Mouse (Mus musculus) thymus, postnatal 4 days (tissue): ENCODE data around the gene Ndufc1.
"Not testable (repeated sequence)": the region's sequence is repeated elsewhere in the genome, so short reads cannot be mapped to it uniquely, and the experiment has no call there.

Experiments used
- DNase-seq: peaks from one replicate; pipeline ENCODE4 v3.0.0; 2021

Gene Ndufc1

DNA sequence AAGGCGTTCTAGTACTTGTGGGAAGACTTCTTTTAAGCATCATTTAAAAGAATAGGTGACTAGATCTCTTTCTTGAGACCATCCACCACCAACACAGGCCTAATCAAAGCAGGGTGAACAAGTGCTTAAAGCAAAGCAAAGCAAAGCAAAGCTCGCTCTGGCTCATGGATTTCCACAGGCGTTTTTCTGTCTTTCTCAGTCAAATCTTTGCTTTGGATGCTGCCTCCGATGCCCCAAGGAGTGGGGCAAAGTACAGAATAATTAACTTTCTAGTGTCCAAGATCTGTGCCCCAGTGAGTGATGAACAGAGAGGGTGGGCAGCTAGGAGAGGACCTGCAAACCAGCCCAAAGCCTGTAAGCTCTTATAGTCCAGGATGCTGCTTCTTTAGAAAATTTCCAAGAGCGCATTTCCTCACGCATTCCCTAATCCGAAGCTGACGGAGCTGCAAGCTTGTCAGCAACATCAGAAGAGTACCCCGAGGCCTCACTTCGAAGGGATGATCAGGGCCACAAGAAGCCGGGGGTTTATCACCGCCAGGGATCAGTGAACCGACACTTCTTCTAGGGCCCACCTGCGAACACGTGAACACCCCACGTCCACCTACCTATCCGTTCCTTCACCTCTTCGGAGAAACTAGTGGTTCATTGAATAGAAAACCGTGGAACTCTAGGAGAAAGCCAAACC, 13.2 kb downstream of the Ndufc1 start:
- no peak for DNase-seq

DNA sequence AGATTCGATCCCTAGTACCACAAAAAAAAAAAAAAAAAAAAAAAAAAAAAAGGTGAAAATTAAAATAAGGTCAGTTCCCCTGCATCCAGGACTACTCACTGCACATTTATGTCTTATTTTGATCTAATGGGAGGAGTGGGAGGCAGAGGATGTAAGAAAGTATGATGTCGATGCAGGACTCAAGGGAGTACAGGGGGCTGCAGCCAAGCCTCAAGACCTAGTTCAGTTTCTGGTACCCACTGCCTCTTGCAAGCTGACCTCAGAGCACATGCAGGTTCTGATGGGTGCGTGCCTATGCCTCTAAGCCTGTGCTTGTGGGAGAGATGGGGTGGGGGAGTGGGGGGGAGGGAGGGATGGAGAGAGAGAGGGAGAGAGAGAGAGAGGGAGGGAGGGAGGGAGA, 13.9 kb downstream of the Ndufc1 start:
- DNase-seq: no peak

DNA sequence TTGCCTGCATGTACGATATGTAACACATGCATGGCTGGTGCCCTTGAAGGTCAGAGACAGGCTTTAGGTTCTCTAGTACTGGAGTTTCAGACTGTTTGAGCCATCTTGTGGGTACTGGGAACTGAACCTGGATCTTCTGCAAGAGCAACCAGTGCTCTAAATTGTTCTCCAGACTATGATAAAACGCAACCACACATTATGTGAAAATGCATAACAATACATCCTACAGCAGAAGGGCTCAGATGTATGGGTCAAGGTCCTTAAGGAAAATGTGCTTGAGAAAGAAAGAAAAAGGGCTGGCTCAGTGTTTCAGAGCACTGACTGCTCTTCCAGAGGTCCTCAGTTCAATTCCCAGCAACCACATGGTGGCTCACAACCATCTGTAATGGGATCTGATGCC, 15.1 kb downstream of the Ndufc1 start:
- no peak for DNase-seq

DNA sequence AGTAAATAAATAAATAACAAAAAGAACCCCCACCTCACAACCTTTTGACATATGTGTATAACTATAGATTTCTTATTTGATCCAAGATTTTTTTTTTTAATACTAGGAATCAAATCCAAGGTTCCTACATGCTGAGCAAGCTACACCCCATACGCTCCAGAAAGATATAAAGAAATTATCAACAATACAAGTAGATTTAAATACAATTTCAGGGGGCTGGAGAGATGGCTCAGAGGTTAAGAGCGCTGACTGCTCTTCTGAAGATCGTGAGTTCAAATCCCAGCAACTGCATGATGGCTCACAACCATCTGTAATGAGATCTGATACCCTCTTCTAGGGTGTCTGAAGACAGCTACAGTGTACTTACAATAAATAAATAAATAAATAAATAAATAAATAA, 15.8 kb downstream of the Ndufc1 start:
- not testable (repeated sequence) for DNase-seq

GRCm38 (mm10) chr3:51391591-51391990, 17.2 kb downstream of the Ndufc1 start:
- no peak for DNase-seq

DNA sequence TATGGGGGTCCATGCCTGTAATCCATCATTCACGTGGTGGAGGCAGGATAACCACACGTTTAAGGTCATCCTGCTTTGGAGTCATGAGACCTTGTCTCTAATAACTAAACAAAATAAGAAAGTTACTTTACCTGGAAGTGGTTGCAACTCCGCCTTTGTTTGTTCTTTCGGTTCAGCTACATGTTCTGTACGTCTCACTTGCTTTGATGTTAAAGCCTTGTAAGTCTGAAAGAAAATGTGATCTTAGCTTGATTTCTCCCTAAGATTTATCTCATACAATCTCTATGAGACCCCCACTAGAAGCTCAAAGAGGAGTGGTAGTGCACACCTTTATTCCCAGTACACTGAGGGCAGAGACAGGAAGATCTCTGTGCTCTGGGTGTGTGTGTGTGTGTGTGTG, 17.7 kb downstream of the Ndufc1 start:
- DNase-seq: no peak

DNA sequence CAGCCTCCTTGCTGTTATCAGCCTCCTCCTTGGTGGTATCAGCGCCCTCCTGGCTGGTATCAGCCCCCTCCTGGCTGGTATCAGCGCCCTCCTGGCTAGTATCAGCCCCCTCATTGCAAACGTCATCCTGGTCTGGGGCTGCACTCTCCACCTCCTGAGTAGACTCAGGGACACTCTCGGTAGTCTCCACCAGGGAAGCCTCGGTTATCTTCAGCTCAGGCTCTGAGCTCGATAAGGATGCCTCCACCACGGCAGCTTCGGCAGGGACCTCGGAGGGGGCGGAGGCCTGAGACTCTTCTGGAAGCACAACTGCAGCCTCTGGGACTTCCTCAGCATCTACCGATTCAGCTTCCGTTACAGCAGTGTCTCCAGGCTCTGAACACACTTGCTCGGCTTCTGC, 19.9 kb downstream of the Ndufc1 start:
- DNase-seq: peak; percentile 32

GRCm38 (mm10) chr3:51387868-51388381, 20.9 kb downstream of the Ndufc1 start:
- no peak for DNase-seq

GRCm38 (mm10) chr3:51387134-51387451, 21.7 kb downstream of the Ndufc1 start:
- DNase-seq: no peak

- no peak for DNase-seq
These were observed 22.2 kb downstream of the Ndufc1 start for GRCm38 (mm10) chr3:51386441-51387133.

DNA sequence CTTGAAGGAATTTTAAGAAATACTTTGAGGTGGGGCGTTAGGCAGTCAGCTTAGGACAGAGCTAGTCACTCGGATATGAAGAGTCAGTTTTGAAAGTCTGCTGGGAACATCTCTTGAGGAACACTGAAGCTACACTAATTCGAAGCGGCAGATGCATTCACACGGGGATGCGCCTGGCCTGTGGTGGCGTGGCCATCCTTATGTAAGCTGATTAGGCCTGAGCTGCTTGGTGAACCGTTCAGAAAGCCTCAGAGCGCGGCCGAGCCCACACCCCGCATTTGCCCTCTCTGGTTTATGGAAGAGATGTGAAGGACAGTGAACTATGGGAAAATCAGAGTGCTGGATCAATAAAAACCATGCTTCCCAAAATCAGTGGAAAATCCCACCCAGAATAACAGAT, 25.4 kb downstream of the Ndufc1 start:
- DNase-seq: no peak

- DNase-seq: no peak
These were observed 28.2 kb downstream of the Ndufc1 start for GRCm38 (mm10) chr3:51380660-51381014.

DNA sequence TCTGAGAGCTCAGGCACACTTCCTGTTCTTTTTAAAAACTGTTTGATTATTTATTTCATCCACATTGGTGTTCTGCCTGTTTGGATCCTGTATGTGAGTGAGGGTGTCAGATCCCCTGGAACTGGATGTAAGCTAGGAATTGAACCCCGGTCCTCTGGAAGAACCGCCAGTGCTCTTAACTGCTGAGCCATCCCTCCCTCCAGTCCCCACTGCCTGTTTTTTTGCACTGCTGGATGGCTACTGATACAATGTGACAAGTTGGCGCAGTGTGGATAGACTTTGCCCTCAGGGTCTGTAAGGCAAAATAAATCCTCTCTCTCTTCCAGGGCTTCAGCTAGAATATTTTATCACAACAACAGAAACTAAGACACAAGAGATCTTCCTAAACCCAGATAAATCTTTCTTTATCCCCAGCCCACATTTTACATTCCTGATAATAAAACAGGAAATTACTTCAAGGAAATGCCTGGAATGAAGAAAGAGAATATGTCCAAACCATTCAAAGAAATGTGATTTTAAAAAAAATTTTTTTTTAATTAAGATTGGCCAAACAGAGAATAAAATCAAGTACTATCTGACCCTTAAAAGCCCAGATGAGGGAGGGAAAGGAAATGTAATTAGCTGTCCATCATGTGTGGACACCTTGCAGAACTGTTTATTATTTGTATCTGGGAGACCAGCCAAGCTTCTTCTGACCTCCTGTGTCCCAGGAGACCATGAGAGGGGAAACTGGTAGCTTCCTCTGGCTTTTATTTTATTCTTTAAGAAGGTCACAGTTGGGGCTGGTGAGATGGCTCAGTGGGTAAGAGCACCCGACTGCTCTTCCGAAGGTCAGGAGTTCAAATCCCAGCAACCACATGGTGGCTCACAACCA, 28.8 kb downstream of the Ndufc1 start:
- DNase-seq: no peak

GRCm38 (mm10) chr3:51378665-51378946, 30.2 kb downstream of the Ndufc1 start:
- DNase-seq: no peak

- DNase-seq: peak; percentile 41
These were observed 30.7 kb downstream of the Ndufc1 start for GRCm38 (mm10) chr3:51377878-51378664.

DNA sequence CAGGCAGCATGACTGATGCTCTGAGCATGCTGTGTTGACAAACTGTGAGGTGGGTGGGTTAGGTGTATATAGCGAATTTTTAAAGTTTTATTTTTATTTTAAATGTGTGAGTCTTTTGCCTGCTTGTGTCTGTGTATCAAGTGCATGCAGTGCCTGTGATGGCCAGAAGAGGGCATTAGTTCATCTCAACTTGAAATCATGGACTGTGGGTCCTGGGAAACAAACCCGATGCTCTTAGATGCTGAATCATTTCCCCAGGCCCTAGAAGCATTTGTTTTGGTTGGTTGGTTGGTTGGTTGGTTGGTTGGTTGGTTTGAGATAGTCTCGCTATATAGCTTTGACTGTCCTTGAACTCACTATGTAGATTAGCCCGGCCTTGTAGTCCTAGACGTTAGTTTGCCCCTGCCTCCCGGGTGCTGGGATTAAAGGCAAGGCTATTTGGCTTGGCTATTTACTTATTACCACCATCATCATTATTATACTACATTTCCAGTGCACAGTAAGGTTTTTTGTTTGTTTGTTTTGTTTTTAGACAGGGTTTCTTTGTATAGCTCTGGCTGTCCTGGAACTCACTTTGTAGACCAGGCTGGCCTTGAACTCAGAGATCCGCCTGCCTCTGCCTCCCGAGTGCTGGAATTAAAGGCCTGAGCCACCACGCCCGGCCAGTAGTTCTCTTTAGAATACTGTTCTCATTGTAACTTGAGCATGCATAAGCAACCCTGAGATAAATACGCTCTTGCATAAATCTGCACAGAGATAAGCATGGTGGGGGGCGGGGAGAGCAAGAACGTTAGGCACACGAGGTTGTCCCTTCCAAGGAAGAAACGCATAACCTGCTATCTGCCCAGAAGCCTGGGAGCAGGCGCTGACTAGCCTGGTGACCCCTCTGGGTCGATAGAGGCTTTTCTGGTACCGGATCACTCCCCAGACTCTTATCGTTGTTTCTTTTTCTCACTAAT, 33.2 kb downstream of the Ndufc1 start:
- peak; percentile 79 for DNase-seq

- no peak for DNase-seq
These were observed 35.2 kb downstream of the Ndufc1 start for GRCm38 (mm10) chr3:51373544-51373943.

GRCm38 (mm10) chr3:51372883-51373282, 35.9 kb downstream of the Ndufc1 start:
- no peak for DNase-seq

- no peak for DNase-seq
These were observed 37.0 kb downstream of the Ndufc1 start for GRCm38 (mm10) chr3:51371826-51372225.

- DNase-seq: no peak
These were observed 40.8 kb downstream of the Ndufc1 start for GRCm38 (mm10) chr3:51368011-51368410.

DNA sequence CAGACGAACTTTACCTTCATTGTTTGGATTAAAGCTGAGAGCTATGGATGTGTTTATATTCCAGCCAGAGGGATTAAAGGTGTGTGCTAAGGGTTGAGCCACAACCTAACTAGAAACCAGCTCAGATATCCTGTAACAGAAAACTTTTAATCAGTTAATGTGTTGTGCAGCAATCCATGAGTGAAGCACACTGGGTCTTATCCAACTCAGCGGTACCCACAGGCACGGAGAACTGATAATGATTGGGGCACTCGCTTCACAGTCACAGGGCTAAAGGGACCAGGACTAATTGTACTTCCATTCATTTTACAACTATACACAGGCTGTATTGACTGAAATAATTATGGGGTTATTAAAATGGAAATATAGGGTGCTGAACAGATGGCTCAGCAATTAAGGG, 41.9 kb downstream of the Ndufc1 start:
- DNase-seq: no peak

GRCm38 (mm10) chr3:51365517-51365882, 43.3 kb downstream of the Ndufc1 start:
- DNase-seq: no peak
